Mouse (Mus musculus): ENCODE results near the gene Adamts5. TPM values are rescaled to one million over a fixed set of nuclear protein-coding genes. Genes with fewer than 3 reads are reported as not detected.

Gene Adamts5
- polyA plus RNA-seq, 1 experiment = 3.6 TPM

DNA sequence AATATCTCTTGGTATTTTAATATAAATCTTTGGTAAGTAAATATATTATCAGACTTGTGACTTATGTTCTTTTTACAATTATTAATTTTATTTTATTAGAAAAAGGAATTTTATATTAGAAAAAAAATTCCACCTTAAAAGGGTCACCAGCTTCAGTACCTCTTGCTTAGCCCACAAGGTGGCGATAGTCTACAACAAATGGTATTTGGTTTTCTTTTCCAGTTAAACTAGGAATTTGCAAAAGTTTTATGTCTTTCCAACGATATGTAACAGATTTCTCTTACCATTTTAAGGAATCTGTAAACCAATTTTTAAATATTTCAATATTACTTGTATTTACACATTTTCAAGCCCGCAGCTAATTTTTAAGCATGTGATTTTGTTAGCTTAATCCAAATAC, 94.6 kb downstream of the Adamts5 start:
- TF ChIP-seq POLR2A (IDR thresholded peaks at IDR 0.05; ENCODE audit: borderline replicate concordance, control insufficient read depth, low read depth, low read length) (no peak), CTCF (IDR thresholded peaks at IDR 0.05; ENCODE audit: control insufficient read depth, insufficient read depth, low read length) (no peak)
- no peak overlapping the region for H3K4me3 ChIP-seq (replicated peaks; ENCODE audit: control insufficient read depth, low read depth, low read length)
- no peaks in the 10 kb centered on the region for H3K4me1 ChIP-seq (ENCODE audit: control insufficient read depth, insufficient read depth, low read length)
- H3K27ac ChIP-seq (ENCODE audit: control insufficient read depth, insufficient read depth, low read depth, low read length, poor library complexity) = no peak overlapping the region
- WGBS = 14% methylated on average over 3 of the region's 3 CpGs

Other genes with a start within 250 kb of the Adamts5 start
- gene Adamts1, start 98.7 kb downstream of the Adamts5 start, polyA plus RNA-seq (2011; ENCODE audit: insufficient read depth, insufficient read length, low replicate concordance, missing spikeins) = 0.88 and 2.7 TPM in 2 replicates

Data from bone marrow, adult 2 months (tissue).